Mouse (Mus musculus) gastrocnemius, postnatal 36 days (tissue): ENCODE measurements around the gene Serp2. TPM values are rescaled to one million over a fixed set of nuclear protein-coding genes. Genes with fewer than 3 reads are reported as not detected.

Experiments used
- DNase-seq, 2 experiments: peaks; one replicate each; pipeline ENCODE4 v3.0.0; 2022
- intact Hi-C: fragments of 180-260 bp; cut with DNase I; formaldehyde crosslinking; loops from one replicate; pipeline ENCODE4 v1.15.1; 2025
- total RNA-seq, 2 experiments: library from RNA; stranded (reverse); gene quantifications; 2 replicates each; pipeline ENCODE4 v1.2.3; 2021

Serp2 gene
- total RNA-seq, 2 experiments from 2014 or later = 0.36 to 0.37 TPM

DNA sequence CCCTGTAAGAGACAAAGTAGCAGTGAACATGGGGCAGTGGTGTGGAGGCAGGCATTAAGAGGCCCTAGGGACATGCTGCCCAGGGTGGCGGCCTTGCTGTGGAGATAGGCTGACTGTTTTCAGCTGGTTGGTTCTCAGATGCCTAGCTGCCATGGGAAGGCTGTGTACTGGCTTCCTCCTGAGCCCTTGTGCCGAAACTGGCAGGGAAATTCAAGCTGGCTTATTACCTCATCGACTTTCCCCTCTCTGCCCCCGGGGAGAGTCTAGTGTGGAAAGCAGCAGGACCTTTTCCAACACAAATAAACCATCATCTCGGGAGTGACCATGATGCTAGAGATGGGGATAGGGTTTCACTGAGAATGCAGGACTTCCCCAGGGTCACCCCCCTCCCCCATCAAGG is 28.0 kb downstream of the Serp2 start:
- intact Hi-C loops = no loop called here
- DNase-seq = peak; percentile 31 to 35

DNA sequence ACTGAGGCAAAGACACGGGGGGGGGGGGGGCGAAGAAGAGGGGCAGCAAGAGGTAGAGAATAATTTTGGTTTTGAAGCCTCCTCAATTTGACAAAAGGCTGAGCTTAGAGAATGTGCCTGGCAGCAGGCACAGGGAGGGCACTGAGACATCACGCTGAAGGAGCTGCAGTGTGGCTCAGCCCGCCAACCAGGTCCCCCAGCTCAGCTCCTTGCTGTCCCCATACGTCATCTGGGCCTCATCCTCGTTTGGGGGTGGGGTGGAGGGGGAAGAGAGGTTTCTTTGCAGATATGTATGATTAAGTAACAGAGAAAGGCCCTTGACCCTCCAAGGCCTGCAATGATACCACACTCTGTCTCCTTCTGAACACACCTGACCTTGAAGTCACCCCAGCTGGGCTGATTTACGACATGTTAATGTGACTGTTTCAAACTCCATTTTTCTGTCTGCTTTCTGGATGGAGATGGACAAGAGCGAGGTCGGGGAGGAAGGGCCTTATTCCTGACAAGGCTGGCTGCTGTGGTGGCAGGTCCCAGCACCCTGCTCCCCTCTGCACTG is 28.9 kb downstream of the Serp2 start:
- intact Hi-C loops = no loop called here
- DNase-seq = no peak

GRCm38 (mm10) chr14:76527030-76527719 is 29.5 kb downstream of the Serp2 start:
- intact Hi-C loops = no loop called here

DNA sequence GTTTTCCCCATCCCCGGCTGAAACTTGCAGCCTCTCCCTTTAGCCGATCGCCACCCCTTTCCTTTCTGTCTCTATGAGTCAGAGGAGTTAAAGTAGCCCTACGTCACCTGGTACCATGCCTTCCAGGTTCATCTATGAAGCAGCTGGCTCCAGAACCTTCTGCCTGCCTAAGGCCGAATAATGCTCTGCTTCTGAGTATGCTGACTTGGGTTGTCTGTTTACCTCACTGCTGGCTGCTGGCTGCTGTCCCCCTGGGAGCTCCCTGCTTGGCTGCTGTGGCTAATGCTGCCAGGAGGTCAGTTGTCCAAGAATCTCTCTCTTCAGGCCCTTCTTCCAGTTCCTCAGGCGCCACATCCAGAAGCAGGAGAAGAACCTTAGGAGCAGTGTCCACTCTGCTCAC is 30.2 kb downstream of the Serp2 start:
- peak; percentile 51 for DNase-seq
- intact Hi-C loops = no loop called here

More at GRCm38 (mm10) chr14:76527030-76527719, 29.5 kb downstream of the Serp2 start:
- DNase-seq = peak in 1 of 2 experiments; percentile 26

GRCm38 (mm10) chr14:76523344-76523743 is 33.3 kb downstream of the Serp2 start:
- intact Hi-C loops = no loop called here
- no peak for DNase-seq

- DNase-seq = no peak
- intact Hi-C loops = no loop called here
Observed at GRCm38 (mm10) chr14:76521308-76521707, 35.4 kb downstream of the Serp2 start.

DNA sequence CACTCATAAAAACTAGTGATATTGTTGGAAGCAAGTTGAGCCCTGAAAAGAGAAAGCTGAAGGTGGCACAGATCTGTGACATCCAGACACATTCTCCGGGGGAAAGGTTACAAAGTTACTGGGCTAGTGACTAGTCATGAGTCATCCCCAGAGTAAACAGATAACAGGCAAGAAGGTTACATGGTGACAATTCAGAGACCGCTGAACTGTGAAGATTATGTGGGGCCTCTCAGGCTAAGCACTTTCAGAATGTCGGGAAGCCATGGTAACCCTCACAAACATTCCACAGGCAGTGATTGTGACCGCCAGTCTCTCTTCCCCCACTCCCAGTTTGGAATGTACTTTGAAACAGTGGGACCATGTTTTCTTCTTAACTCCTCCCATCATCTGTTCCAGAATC is 36.1 kb downstream of the Serp2 start:
- intact Hi-C loops = no loop called here
- DNase-seq = no peak

DNA sequence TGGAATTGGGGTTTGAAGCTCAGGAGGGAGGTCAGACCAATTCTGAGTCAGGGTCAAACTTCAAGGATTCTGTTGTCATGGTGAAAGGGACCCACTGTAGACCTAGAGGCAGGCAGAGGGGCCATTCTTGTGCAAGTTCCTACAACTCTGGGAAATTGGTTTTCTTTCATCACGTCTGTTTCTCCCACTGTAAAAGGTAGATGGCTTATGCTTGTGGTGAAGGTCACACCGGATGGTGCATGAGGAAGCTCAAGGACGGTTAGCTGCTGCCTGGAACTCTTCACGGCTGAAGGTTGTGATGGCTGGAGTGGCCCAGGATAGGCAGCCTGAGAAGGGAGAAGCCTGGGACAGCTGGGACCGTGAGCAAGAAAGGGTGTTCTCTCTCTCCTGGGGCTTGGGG is 38.5 kb downstream of the Serp2 start:
- DNase-seq = no peak
- intact Hi-C loops = no loop called here

DNA sequence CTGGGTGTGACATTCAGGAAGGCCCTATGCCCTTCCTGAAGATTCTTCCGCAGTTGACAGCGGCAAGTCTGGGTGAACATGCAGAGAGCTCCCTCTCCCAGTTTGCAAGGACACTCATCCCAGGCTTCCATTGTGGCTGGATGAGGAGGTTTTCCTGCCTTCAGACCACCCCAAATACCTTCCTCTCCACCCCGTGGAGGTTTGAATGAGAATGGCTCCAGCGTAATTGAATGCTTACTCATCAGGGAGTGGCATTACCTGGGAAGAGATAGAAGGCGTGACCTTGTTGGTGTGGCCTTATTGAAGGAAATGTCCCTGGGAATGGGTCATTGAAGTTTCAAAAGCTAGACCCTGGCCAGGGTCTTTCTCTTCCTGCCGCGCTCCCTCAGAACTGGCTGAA is 41.1 kb downstream of the Serp2 start:
- DNase-seq = no peak
- intact Hi-C loops = no loop called here

DNA sequence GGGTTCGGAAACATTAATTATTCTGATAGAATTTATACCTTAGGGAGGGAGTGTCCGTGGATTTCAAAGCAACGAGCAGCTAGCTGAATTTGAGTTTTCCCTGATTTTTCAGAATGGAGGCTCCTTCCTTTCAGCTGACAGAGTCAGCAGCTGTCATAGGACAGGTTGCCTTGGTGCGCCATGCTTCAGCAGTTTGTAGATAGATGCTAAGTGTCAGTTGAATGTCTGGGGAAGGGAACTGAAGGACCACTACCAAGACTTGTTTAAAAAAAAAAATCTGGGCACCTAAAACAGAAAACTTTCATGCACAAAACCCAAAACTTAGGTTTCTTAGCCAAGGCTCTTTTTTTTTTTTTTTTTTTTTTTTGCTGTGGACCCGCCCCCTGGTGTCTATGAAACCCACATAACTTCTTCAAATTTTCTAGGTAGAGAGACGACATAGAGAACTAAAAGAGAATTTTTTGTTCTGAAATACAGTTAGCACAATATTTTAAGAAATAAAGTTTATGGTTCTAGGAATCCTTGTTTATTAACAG is 42.6 kb downstream of the Serp2 start:
- no peak for DNase-seq
- intact Hi-C loops = no loop called here

- intact Hi-C loops = no loop called here
- no peak for DNase-seq
Observed at GRCm38 (mm10) chr14:76513395-76514049, 43.2 kb downstream of the Serp2 start.

DNA sequence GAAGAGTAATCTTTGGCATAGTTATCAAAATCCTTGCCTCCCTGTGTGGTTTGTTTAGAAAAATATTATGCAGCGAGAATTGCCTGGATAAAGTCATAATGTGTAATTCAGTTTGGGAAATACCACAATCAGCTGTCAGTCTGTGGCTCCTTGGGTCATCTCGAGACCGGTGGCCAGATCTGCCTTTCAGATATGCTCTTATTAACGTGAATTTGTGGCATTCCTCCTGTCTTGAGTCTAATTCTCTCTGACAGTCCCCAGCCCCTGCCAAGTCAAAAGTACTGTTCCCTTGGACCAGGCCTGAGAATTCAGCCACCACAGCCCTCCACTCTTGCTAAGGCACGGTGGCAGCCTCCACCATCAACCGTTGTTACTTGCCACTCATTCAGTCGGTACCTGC is 44.7 kb downstream of the Serp2 start:
- DNase-seq = no peak
- intact Hi-C loops = no loop called here

DNA sequence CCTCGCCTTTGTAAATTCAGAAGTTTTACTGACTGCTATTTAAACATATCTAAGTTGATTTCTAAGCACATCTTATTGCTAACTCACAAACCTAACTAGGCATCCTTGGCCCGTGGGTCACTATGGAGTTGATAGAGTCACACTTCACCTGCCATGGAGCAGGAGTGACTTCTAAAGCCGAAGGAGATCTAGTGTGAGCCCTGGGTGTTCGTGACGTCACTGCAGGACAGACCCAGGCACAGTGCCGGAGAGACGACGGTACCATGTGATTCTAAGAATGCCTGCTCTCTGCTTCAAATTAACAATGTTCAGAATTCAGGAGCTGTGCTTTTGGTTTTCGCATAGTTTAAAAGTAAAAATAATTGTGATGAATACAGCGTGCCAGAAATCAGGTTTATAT is 48.0 kb downstream of the Serp2 start:
- DNase-seq = no peak
- intact Hi-C loops = loop anchor here (5.0 to 10.0 kb wide), 2 partner anchors 109 to 236 kb away; no protein-coding TSS in a partner anchor

DNA sequence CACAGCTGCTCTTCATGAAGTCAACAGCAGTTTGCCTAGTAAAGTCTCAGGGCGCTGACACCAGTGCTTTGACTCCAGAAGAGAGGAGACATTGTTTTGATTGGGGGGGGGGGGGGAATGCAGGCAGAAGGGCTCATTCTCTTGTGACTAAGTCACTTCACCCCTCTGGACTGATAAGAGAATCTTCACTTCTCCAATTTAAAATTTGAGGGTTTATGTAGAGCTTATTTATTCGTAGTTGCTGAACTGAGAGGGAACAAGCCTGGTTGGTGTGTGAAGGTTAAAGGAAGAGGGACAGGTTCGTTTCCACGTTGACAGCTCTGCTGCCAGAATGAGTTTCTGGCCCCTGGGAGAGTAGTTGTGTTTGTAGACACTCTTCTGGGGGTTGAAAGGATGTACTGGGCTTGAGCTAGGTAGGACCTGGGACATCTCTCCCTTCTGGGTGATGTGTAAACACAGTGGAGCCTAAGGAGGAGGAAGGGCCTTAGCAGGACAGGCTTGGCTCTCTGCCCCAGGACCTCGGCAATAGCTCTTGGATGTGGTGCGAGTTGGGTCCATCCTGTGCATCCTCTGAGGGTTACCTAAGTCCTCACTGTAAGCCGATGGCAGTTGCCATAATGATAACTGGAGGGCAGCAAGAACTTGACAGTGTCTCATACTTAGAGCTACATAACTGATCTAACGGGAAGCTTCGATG is 48.7 kb downstream of the Serp2 start:
- intact Hi-C loops = loop anchor here (5.0 to 10.0 kb wide), 2 partner anchors 109 to 237 kb away; no protein-coding TSS in a partner anchor
- DNase-seq = no peak

GRCm38 (mm10) chr14:76507357-76507756 is 49.3 kb downstream of the Serp2 start:
- intact Hi-C loops = loop anchor here (5.0 to 10.0 kb wide), 2 partner anchors 110 to 237 kb away; no protein-coding TSS in a partner anchor
- no peak for DNase-seq

DNA sequence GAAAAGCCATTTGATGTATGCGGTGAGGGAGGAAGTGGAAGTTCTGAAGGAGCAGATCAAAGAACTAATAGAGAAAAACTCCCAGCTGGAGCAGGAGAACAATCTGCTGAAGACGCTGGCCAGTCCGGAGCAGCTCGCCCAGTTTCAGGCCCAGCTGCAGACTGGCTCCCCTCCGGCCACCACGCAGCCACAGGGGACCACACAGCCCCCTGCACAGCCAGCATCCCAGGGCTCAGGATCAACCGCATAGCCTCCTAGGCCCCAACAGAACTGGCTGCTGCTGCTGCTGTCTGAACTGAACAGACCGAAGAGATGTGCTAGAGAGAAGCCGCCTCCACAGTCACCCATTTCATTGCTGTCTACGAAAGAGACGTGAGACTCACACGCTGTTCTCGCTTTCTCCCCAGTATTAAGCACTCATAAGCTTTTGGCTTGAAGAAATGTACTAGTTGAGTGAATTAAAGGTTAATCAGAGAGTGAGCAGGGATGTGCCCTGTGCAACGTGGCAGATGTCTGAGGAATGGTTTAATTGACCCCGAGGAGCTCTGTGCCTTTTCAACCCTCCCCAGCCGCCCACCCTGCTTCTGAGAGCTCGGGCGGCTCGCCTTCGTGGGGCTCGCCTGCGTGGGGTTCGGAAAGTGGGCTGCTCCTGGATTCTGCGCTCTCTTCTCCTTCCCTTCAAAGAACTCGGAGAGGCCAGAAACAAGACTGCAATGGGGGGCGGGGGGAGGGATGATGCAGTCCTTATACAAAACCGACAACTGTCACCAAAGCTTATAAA is 50.1 kb downstream of the Serp2 start:
- DNase-seq = peak in 1 of 2 experiments; percentile 26

GRCm38 (mm10) chr14:76505439-76506220 is 51.1 kb downstream of the Serp2 start:
- intact Hi-C loops = loop anchor here (5.0 to 10.0 kb wide), 2 partner anchors 112 to 239 kb away; no protein-coding TSS in a partner anchor

More for the DNA sequence above, 50.1 kb downstream of the Serp2 start:
- intact Hi-C loops = loop anchor here (5.0 to 10.0 kb wide), 2 partner anchors 111 to 238 kb away; no protein-coding TSS in a partner anchor

DNA sequence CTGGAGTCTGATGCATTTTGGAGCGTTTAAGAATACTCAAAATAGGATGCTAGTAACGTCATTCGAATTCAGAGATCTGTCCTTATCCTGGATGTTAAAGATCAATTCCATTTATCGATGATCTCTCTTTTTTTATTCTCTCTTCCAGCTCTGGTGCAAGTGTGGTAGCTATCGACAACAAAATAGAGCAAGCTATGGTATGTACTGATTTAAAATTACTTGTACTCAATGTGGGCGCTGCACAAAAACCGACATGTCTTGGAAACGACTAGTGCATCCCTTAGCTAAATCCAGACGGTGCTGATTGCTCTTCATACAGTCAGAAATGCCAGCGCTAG is 51.6 kb downstream of the Serp2 start:
- intact Hi-C loops = loop anchor here (5.0 to 10.0 kb wide), 2 partner anchors 112 to 240 kb away; no protein-coding TSS in a partner anchor
- DNase-seq = no peak

More at GRCm38 (mm10) chr14:76505439-76506220, 51.1 kb downstream of the Serp2 start:
- peak; percentile 68 to 77 for DNase-seq
